Mouse (Mus musculus) lung, postnatal 10 days (tissue): ENCODE data around the gene Serpina3g.

Source experiments
- DNase-seq: peaks from one replicate; pipeline ENCODE4 v3.0.0; 2021

Gene Serpina3g

GRCm38 (mm10) chr12:104283380-104283779 lies 47.3 kb downstream of the Serpina3g start:
- DNase-seq = no peak

- DNase-seq = no peak
Observed at GRCm38 (mm10) chr12:104288336-104288735, 52.3 kb downstream of the Serpina3g start.

GRCm38 (mm10) chr12:104289872-104290271 lies 53.8 kb downstream of the Serpina3g start:
- no peak for DNase-seq
